Mouse (Mus musculus) hindbrain, embryonic 15.5 days (tissue): ENCODE measurements around the gene Vps53. TPM values are rescaled to one million over a fixed set of nuclear protein-coding genes. Genes with fewer than 3 reads are reported as not detected.

Source experiments
- ATAC-seq: fragments of 200-750 bp; cut with Nextera tagmentation; 2 replicates; pipeline ENCODE4 v1.8.0; 2017; ENCODE audit warnings: low read depth, moderate number of reproducible peaks, moderate TSS enrichment; ENCODE audit not compliant: low FRiP score
- H3K27ac ChIP-seq: fragments of 300-500 bp; sonication (generic); replicated peaks from 2 replicates; pipeline ENCODE4 v1.5.1; 2015; ENCODE audit warnings: mild to moderate bottlenecking, inconsistent platforms
- H3K27me3 ChIP-seq: fragments of 300-500 bp; sonication (generic); 2 replicates; pipeline ENCODE4 v1.6.1; 2015; ENCODE audit warnings: control low read depth, inconsistent platforms
- H3K36me3 ChIP-seq: fragments of 300-500 bp; sonication (generic); 2 replicates; pipeline ENCODE4 v1.6.1; 2015; ENCODE audit warnings: control low read depth, inconsistent platforms
- H3K4me1 ChIP-seq: fragments of 300-500 bp; sonication (generic); replicated peaks from 2 replicates; pipeline ENCODE4 v1.6.1; 2015; ENCODE audit warnings: control low read depth, inconsistent platforms
- H3K4me2 ChIP-seq: fragments of 300-500 bp; sonication (generic); 2 replicates; pipeline ENCODE4 v1.6.1; 2015; ENCODE audit warnings: moderate library complexity, mild to moderate bottlenecking, inconsistent platforms
- H3K4me3 ChIP-seq: fragments of 300-500 bp; sonication (generic); 2 replicates; pipeline ENCODE4 v1.5.1; 2015; ENCODE audit warnings: mild to moderate bottlenecking, inconsistent platforms
- H3K9ac ChIP-seq: fragments of 300-500 bp; sonication (generic); 2 replicates; pipeline ENCODE4 v1.6.1; 2015; ENCODE audit warnings: inconsistent platforms
- H3K9me3 ChIP-seq: fragments of 300-500 bp; sonication (generic); 2 replicates; pipeline ENCODE4 v1.6.1; 2016; ENCODE audit warnings: control low read depth, inconsistent platforms
- WGBS: fragments of 180-500 bp; shearing (Covaris S2); methylation state at CpG from one replicate; pipeline ENCODE4 v1.1.7; 2015; 5-methylcytosine and 5-hydroxymethylcytosine counted together
- polyA plus RNA-seq: library from polyadenylated mRNA; unstranded; fragments of >200 nt; fragmentation: Nextera tagmentation; extraction: Ambion mirVana; gene quantifications from 2 replicates; pipeline ENCODE4 v1.2.1, GENCODE M21; 2015

Vps53 gene
- polyA plus RNA-seq, 1 experiment from 2014 or later = 67.7 TPM

DNA sequence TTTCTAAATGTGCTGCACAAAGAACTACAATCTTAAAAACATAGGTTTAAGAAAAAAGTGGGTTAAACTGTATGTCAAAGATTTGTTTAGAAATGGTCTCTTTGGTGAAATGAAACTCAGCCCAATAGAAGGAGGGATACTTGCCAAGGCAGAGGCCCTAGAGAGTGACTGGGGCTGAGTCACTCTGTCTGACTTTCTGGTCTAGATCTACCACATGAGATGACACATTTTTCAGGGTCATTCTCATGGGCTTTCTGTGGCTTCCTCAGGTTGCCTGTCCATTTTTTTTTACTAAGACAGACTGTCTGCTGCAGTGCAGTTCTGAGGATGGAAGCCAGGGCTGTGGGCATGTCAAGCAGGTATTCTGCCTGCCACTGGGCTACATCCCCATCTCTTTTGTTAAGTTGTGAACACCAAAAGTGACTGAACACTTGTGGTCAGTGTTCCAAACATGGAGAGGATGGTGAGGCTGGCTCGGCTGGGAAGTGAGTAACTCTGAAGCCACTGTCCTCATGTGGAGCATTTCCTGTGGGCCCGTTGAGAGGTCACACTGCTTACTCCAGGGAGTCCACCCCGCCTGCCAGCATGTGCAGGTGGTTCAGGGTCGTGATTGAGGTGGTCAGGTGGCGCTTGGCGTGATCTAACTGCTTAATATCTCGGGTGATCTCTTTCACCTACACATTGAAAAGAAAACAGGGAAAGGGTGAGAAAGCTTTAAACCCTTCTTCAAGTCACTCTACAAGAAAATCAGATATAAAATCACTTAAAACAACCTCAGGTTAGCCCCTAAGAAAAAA is 43.6 kb downstream of the Vps53 start:
- 86% methylated on average over 7 of the region's 7 CpGs for WGBS
- peaks cover 58% of the 10 kb centered on the region for H3K36me3 ChIP-seq

DNA sequence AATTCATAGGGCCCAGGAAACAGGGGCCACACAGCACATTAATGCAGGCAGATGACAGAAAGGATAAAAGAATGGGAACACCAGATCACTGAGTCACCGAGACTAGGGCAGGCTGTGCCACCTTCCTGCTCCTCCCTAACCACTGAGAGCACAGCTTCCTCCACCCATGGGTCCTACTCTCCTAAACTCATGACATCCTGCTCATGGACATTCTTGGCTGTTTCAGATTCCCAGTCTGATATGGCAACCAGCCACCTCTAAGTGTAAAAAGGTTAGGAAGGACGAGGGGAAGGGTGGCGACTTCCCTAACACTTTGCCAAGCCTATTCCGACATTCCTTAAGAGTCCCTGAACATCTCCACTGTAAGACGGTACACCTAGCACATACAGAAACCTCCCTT is 48.6 kb downstream of the Vps53 start:
- H3K4me2 ChIP-seq = no peak overlapping the region
- H3K4me3 ChIP-seq = no peak overlapping the region
- H3K27me3 ChIP-seq = no peaks in the 10 kb centered on the region
- no peak overlapping the region for H3K9ac ChIP-seq
- H3K27ac ChIP-seq = no peak overlapping the region
- no peak for ATAC-seq
- no peaks in the 10 kb centered on the region for H3K4me1 ChIP-seq
- no peaks in the 10 kb centered on the region for H3K9me3 ChIP-seq
- H3K36me3 ChIP-seq = peaks cover 35% of the 10 kb centered on the region
- whole genome bisulfite sequencing = 92% methylated on average over 5 of the region's 5 CpGs

More for the DNA sequence above, 43.6 kb downstream of the Vps53 start:
- no peak overlapping the region for H3K4me2 ChIP-seq
- H3K4me1 ChIP-seq = no peaks in the 10 kb centered on the region
- H3K9me3 ChIP-seq = no peaks in the 10 kb centered on the region
- H3K27ac ChIP-seq = no peak overlapping the region
- H3K4me3 ChIP-seq = no peak overlapping the region
- ATAC-seq = no peak
- H3K27me3 ChIP-seq = no peaks in the 10 kb centered on the region
- no peak overlapping the region for H3K9ac ChIP-seq

DNA sequence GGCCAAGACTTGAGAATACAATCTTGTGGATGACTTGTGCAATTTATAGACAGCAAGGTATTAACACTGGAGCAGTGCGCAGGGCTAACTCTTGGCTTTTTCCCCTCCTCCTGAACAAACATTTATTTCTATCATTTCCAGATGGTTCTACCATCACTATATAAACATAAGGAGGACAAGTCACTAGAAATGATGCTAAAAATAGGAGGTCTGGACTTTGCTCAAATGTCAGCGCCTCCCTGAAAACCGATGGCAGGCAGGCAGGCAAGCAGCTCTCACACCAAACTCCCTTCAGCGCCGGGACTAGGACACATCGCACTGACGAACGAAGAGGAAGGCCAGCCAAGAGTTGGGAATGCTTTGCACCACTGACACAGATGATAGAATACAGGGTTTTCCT is 54.1 kb downstream of the Vps53 start:
- peaks cover 43% of the 10 kb centered on the region for H3K36me3 ChIP-seq
- H3K9me3 ChIP-seq = no peaks in the 10 kb centered on the region
- no peaks in the 10 kb centered on the region for H3K4me1 ChIP-seq
- H3K27me3 ChIP-seq = no peaks in the 10 kb centered on the region
- H3K4me3 ChIP-seq = no peak overlapping the region
- no peak overlapping the region for H3K27ac ChIP-seq
- no peak overlapping the region for H3K9ac ChIP-seq
- no peak overlapping the region for H3K4me2 ChIP-seq
- WGBS = 84% methylated on average over 8 of the region's 8 CpGs
- no peak for ATAC-seq

DNA sequence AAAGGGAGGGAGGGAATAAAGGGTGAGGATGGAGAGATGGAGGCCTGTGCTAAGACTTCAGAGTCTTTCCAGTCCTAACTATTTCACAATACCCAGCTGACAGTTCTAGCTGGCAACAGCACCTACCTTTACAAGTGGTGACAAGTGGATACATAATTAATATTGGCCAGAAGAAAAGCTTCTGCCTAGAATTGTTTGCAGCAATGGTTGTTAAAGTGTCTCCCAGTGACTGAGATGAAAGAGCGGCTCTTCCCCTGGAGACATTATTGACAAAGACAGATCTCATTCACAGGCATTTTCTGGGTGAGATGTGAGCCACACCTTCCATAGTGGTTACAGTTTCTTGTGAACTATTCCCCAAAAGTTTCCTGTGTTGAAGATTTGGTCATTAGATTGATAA is 55.9 kb downstream of the Vps53 start:
- H3K27ac ChIP-seq = no peak overlapping the region
- no peak overlapping the region for H3K9ac ChIP-seq
- H3K9me3 ChIP-seq = no peaks in the 10 kb centered on the region
- no peak overlapping the region for H3K4me2 ChIP-seq
- no peak overlapping the region for H3K4me3 ChIP-seq
- WGBS = 89% methylated on average over 1 of the region's 1 CpGs
- no peak for ATAC-seq
- no peaks in the 10 kb centered on the region for H3K27me3 ChIP-seq
- no peaks in the 10 kb centered on the region for H3K4me1 ChIP-seq
- peaks cover 43% of the 10 kb centered on the region for H3K36me3 ChIP-seq

DNA sequence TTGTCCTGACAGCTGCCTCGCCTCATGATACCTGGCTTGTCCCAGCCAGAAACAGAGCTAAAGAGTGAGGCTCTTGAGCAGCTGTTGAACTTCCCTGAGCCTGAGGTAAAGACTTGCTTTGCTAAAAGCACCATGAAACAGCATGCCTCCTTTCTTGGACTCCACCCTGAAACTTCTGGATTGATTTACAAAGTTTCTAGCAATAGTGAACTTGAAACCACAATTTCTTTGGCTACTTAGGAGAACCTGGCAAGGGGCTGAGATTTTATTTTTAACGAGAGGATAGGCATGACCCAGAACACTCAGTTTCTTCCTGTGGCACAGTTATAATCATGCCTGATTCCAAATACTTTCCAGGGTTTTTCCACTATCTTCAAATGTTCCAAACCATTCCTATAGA is 56.9 kb downstream of the Vps53 start:
- Histone ChIP-seq H3K4me2 (no peak overlapping the region), H3K4me1 (no peaks in the 10 kb centered on the region), H3K9ac (no peak overlapping the region), H3K27me3 (no peaks in the 10 kb centered on the region), H3K4me3 (no peak overlapping the region), H3K36me3 (peaks cover 48% of the 10 kb centered on the region), H3K9me3 (no peaks in the 10 kb centered on the region), H3K27ac (no peak overlapping the region)
- ATAC-seq = no peak
- 92% methylated on average over 2 of the region's 2 CpGs for WGBS

DNA sequence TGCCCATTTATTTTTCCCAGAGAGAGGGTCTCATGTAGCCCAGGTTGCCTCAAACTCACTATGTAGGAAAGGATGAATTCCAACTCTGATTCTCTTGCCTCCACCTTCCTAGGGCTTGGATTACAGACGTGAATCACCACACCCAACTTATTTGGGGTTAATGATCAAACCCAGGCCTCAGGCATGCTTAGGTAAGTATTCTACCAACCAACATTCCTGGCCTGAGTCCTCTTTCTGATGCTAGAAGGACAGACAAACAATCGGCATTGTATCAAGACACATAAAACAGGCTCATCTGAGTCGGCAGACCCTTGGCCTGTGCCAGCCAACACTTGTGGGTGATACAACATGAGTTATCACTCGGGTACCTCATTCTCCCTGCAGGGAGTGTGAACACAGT is 58.4 kb downstream of the Vps53 start:
- Histone ChIP-seq H3K27ac (no peak overlapping the region), H3K4me1 (no peaks in the 10 kb centered on the region), H3K9me3 (no peaks in the 10 kb centered on the region), H3K27me3 (no peaks in the 10 kb centered on the region), H3K4me3 (no peak overlapping the region), H3K36me3 (peaks cover 61% of the 10 kb centered on the region), H3K4me2 (no peak overlapping the region), H3K9ac (no peak overlapping the region)
- WGBS = 90% methylated on average over 4 of the region's 4 CpGs
- ATAC-seq = no peak

DNA sequence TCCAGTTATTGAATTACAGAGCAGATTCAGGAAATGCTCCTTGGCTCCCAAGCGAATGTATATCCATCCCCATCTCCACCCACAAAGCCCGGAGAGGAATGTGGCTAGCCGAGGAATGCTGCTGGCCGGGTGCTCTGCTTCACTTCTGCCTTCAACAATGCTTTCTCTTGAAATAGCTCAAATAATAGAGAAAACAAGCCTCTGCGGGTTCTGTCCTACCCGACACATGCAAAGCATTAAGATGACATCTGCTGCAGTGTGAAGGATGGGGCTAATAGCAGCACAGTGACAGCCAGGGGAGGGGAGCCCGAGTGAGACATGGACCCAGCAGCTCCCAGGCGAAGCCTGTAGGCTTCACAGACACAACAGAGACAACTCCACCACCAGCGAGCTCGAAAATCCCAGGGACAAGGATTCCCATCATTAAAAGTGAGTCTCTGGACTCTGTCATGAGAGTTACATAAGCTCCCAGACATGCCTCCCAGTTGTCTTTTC is 59.0 kb downstream of the Vps53 start:
- Histone ChIP-seq H3K9ac (no peak overlapping the region), H3K36me3 (peaks cover 59% of the 10 kb centered on the region), H3K9me3 (no peaks in the 10 kb centered on the region), H3K4me3 (no peak overlapping the region), H3K27ac (no peak overlapping the region), H3K4me2 (no peak overlapping the region), H3K4me1 (no peaks in the 10 kb centered on the region), H3K27me3 (no peaks in the 10 kb centered on the region)
- 72% methylated on average over 10 of the region's 10 CpGs for WGBS
- ATAC-seq = no peak

DNA sequence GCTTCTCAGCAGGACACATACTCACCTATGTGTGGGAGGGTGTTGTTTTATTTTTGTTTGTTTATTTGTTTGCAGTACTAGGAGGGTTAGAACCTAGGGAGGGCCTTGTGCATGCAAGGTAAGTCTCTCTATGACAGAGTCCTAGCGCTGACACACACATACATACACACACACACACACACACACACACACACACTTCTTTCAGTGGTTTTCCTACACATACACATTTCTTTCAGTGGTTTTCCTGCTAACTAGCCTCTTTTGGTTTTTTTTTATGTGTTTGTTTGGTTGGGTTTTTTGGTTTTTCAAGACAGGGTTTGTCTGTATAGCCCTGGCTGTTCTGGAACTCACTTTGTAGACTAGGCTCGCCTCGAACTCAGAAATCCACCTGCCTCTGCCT is 69.0 kb downstream of the Vps53 start:
- Histone ChIP-seq H3K4me3 (no peak overlapping the region), H3K36me3 (peaks cover 31% of the 10 kb centered on the region), H3K27ac (no peak overlapping the region), H3K4me2 (no peak overlapping the region), H3K9ac (no peak overlapping the region), H3K4me1 (no peaks in the 10 kb centered on the region), H3K27me3 (no peaks in the 10 kb centered on the region), H3K9me3 (no peaks in the 10 kb centered on the region)
- WGBS = 92% methylated on average over 3 of the region's 3 CpGs
- no peak for ATAC-seq

DNA sequence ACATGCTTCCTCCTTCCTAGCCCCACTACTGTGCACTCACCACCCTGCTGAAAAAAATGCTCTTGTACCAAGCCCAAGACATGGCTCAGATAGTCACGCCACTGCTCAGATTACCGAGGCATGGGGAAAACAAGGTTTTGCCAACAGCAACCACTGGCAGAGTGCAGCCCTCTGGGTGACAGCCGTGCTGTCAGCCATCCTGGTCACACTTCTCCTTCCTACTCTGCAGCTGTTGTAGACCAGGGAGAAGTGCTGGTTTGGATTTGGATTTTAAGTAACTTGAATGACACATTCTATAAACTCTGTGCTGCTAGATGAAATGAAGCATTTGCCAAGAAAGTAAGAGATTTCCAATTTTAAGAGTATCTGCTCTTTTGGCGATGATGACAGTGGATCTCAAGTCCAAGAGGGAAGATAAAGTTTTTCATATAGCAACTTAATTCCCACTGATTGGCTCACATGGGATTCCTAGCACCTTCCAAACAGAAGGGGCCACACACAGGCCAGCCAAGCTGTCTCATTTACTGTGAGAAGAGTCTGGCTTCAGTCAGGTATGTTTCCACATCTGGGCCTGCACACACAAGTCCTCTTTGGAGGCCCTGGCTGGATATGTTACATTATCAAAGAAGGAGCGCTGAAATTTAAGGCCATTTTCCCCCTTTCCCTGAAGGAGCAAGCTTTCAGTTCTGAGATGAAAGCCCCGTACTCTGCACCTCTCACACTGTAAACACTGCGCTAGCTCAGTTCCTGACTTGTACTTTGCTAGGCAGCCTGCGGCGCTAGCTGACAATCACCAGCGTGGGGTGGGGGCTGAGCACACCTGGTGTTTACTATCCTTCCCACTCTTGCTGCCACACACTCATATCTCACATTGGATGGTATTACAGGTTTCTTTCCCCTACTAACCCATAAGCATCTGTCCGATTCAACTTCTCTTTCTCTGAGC is 72.6 kb downstream of the Vps53 start:
- no peak overlapping the region for H3K9ac ChIP-seq
- H3K27ac ChIP-seq = no peak overlapping the region
- H3K9me3 ChIP-seq = no peaks in the 10 kb centered on the region
- no peak overlapping the region for H3K4me3 ChIP-seq
- WGBS = 92% methylated on average over 11 of the region's 11 CpGs
- H3K4me2 ChIP-seq = no peak overlapping the region
- H3K27me3 ChIP-seq = no peaks in the 10 kb centered on the region
- H3K4me1 ChIP-seq = no peaks in the 10 kb centered on the region
- peaks cover 17% of the 10 kb centered on the region for H3K36me3 ChIP-seq
- ATAC-seq = no peak

DNA sequence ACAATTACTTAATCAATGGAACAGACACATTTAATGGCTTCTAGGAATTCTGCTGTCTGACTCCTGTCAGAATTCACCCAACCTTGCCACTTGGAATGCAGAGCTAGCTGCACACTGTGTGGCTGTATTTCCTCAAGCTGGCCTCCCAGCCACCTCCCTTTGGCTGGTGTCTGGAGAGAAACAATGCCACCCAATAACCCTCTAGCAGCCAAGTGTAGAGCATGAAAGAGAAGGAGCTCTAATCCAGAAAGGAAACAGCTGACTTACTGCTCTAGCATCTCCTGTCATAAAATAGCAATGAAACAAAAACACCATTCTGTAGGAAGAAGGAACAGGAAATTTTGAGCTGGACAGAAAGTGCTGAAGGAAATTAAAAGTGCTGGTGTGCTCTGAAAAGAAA is 78.3 kb downstream of the Vps53 start:
- Histone ChIP-seq H3K4me2 (no peak overlapping the region), H3K27me3 (no peaks in the 10 kb centered on the region), H3K27ac (no peak overlapping the region), H3K9me3 (no peaks in the 10 kb centered on the region), H3K9ac (no peak overlapping the region), H3K36me3 (peaks cover 34% of the 10 kb centered on the region), H3K4me1 (no peaks in the 10 kb centered on the region), H3K4me3 (no peak overlapping the region)
- ATAC-seq = no peak

DNA sequence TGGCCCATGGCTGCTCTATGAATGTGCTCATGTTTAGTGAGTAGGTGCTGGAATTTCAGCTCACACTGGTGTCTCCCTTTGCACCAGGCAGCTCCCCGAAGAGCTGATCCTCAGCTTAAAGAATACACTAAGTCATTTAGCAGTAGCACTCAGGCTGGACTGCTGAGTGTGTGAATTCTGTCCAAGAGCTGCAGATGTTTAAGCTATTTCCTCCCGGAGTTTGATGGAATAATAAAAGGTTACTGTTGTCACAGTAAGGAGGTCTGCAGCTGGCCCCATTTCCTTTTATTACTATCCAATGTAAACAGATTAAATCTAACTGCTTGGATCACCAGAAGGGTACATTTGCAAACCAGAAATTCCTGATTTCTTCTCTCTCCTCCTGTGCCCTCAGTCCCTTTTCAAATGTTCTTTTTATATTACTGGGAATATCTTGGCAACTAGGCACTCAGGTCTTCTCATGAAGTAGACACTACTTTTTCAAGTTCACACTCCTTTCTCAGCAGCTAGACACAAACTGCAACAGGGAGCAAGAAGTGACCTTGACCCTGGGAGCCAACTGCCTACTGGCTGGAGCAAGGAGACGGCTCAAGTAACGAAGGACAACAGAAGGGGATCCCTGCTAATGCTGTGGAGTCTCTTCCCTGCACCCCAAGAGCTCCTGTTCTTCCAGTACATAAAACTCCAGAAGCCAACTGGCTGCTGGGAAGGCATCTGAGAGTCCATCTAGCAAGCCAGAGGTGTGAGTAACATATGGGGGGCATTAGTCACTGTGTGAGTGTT is 80.1 kb downstream of the Vps53 start:
- Histone ChIP-seq H3K27ac (no peak overlapping the region), H3K4me1 (no peaks in the 10 kb centered on the region), H3K27me3 (no peaks in the 10 kb centered on the region), H3K4me3 (no peak overlapping the region), H3K9ac (no peak overlapping the region), H3K4me2 (no peak overlapping the region), H3K9me3 (no peaks in the 10 kb centered on the region), H3K36me3 (peaks cover 26% of the 10 kb centered on the region)
- ATAC-seq = no peak
- WGBS = 69% methylated on average over 4 of the region's 4 CpGs

DNA sequence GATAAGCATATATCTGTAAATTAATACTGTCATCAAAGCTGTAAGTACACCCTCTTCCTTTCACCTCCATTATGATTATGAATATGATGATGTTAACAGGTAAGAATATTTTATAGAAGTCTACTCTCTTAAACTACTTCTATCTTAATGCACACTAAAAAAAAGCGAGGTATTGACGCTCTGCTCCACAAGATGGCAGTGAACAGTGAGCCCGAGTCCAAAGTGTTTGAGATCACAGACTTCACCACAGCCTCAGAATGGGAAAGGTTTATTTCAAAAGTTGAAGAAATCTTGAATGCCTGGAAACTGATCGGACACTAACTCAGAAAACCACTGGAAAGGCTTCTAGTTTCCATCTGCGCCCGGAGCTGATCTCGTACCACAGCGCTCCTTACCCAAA is 85.8 kb downstream of the Vps53 start:
- no peak overlapping the region for H3K27ac ChIP-seq
- WGBS = 91% methylated on average over 8 of the region's 8 CpGs
- H3K36me3 ChIP-seq = peaks cover 29% of the 10 kb centered on the region
- no peak overlapping the region for H3K9ac ChIP-seq
- no peak overlapping the region for H3K4me2 ChIP-seq
- H3K9me3 ChIP-seq = no peaks in the 10 kb centered on the region
- H3K4me3 ChIP-seq = no peak overlapping the region
- H3K4me1 ChIP-seq = no peaks in the 10 kb centered on the region
- ATAC-seq = no peak
- no peaks in the 10 kb centered on the region for H3K27me3 ChIP-seq
